Mouse (Mus musculus) MEL (cell line): ENCODE data around the gene Hist2h2ac. TPM values are rescaled to one million over a fixed set of nuclear protein-coding genes. Genes with fewer than 3 reads are reported as not detected.

Source experiments
- DNase-seq: peaks from one replicate; pipeline ENCODE4 v3.0.0; 2011; ENCODE audit warnings: low read depth, low spot score
- H3K27ac ChIP-seq: 2 replicates; pipeline ENCODE4 v1.5.1; 2012; ENCODE audit warnings: low read depth, mild to moderate bottlenecking, control low read depth, low read length, moderate library complexity; ENCODE audit not compliant: control insufficient read depth
- H3K27me3 ChIP-seq, 2 experiments: fragments of 150-350 bp in 1 of 2; sonication (generic) in 1 of 2; 2 replicates each; pipeline ENCODE4 v1.6.1; 2012; ENCODE audit warnings: low read length in 2 of 2, mild to moderate bottlenecking in 2 of 2, improper control_type of control experiment in 1 of 2, moderate library complexity in 1 of 2; ENCODE audit not compliant: insufficient read depth in 2 of 2, control insufficient read depth in 1 of 2
- H3K36me3 ChIP-seq, 2 experiments: 2 replicates each; pipeline ENCODE4 v1.6.1; 2012 to 2014; ENCODE audit warnings: low read length in 2 of 2, improper control_type of control experiment in 1 of 2, inconsistent platforms in 1 of 2, mild to moderate bottlenecking in 1 of 2; ENCODE audit not compliant: insufficient read depth in 2 of 2, control insufficient read depth in 1 of 2
- H3K4me1 ChIP-seq, 2 experiments: fragments of 150-350 bp in 1 of 2; sonication (generic) in 1 of 2; 2 replicates each; pipeline ENCODE4 v1.6.1; 2012; ENCODE audit warnings: low read length in 2 of 2, improper control_type of control experiment in 1 of 2, mild to moderate bottlenecking in 1 of 2; ENCODE audit not compliant: insufficient read depth in 2 of 2, control insufficient read depth in 1 of 2
- H3K4me3 ChIP-seq, 2 experiments: fragments of 150-350 bp in 1 of 2; sonication (generic) in 1 of 2; 2 replicates each; pipeline ENCODE4 v1.5.1; 2012; ENCODE audit warnings: low read depth in 2 of 2, low read length in 2 of 2, mild to moderate bottlenecking in 2 of 2, moderate library complexity in 2 of 2, control low read depth in 1 of 2, improper control_type of control experiment in 1 of 2; ENCODE audit not compliant: control insufficient read depth in 1 of 2, insufficient read depth in 1 of 2
- H3K79me2 ChIP-seq: 2 replicates; pipeline ENCODE4 v1.6.1; 2012; ENCODE audit warnings: mild to moderate bottlenecking, low read length, moderate library complexity; ENCODE audit not compliant: control insufficient read depth, poor library complexity, insufficient read depth
- H3K9ac ChIP-seq: 2 replicates; pipeline ENCODE4 v1.6.1; 2012; ENCODE audit warnings: low read depth, mild to moderate bottlenecking, control low read depth, low read length, moderate library complexity; ENCODE audit not compliant: control insufficient read depth, poor library complexity, severe bottlenecking
- H3K9me3 ChIP-seq: fragments of 150-350 bp; sonication (generic); replicated peaks from 2 replicates; pipeline ENCODE4 v1.6.1; 2012; ENCODE audit warnings: mild to moderate bottlenecking, low read length, improper control_type of control experiment, moderate library complexity; ENCODE audit not compliant: insufficient read depth
- CHD1 ChIP-seq: IDR thresholded peaks from 2 replicates; pipeline ENCODE4 v1.6.1; 2012; ENCODE audit warnings: low read depth, mild to moderate bottlenecking, inconsistent platforms, low read length, improper control_type of control experiment
- CHD2 ChIP-seq: IDR thresholded peaks from 2 replicates; pipeline ENCODE4 v1.6.1; 2011; ENCODE audit warnings: low read length, improper control_type of control experiment
- E2F4 ChIP-seq: IDR thresholded peaks from 2 replicates; pipeline ENCODE4 v1.6.1; 2011; ENCODE audit warnings: low read depth, low read length, improper control_type of control experiment, borderline replicate concordance
- ELF1 ChIP-seq: IDR thresholded peaks from 2 replicates; pipeline ENCODE4 v1.6.1; 2014; ENCODE audit warnings: low read depth, mild to moderate bottlenecking, inconsistent platforms, low read length, improper control_type of control experiment, moderate library complexity
- EP300 ChIP-seq, 2 experiments: IDR thresholded peaks; 2 replicates each; pipeline ENCODE4 v1.6.1; 2011; ENCODE audit warnings: improper control_type of control experiment in 2 of 2, low read length in 2 of 2, low read depth in 1 of 2, mild to moderate bottlenecking in 1 of 2
- ETS1 ChIP-seq: IDR thresholded peaks from 2 replicates; pipeline ENCODE4 v1.6.1; 2012; ENCODE audit warnings: low read depth, mild to moderate bottlenecking, inconsistent platforms, low read length, improper control_type of control experiment, moderate library complexity
- GABPA ChIP-seq: IDR thresholded peaks from 2 replicates; pipeline ENCODE4 v1.6.1; 2012; ENCODE audit warnings: low read depth, mild to moderate bottlenecking, inconsistent platforms, low read length, improper control_type of control experiment, moderate library complexity
- GATA1 ChIP-seq: IDR thresholded peaks from 2 replicates; pipeline ENCODE4 v1.6.1; 2011; ENCODE audit warnings: low read depth, low read length, improper control_type of control experiment
- HCFC1 ChIP-seq: IDR thresholded peaks from 2 replicates; pipeline ENCODE4 v1.6.1; 2012; ENCODE audit warnings: low read depth, mild to moderate bottlenecking, inconsistent platforms, low read length, improper control_type of control experiment, moderate library complexity
- JUND ChIP-seq: IDR thresholded peaks from 2 replicates; pipeline ENCODE4 v1.6.1; 2011; ENCODE audit warnings: low read depth, mild to moderate bottlenecking, improper control_type of control experiment, low read length
- KAT2A ChIP-seq: conservative IDR thresholded peaks from 2 replicates; pipeline ENCODE4 v1.6.1; 2012; ENCODE audit warnings: low read depth, low read length, improper control_type of control experiment, inconsistent platforms
- MAX ChIP-seq: IDR thresholded peaks from 2 replicates; pipeline ENCODE4 v1.6.1; 2011; ENCODE audit warnings: low read length, improper control_type of control experiment
- MAZ ChIP-seq: IDR thresholded peaks from 2 replicates; pipeline ENCODE4 v1.6.1; 2012; ENCODE audit warnings: low read depth, mild to moderate bottlenecking, inconsistent platforms, low read length, improper control_type of control experiment
- MEF2A ChIP-seq: IDR thresholded peaks from 2 replicates; pipeline ENCODE4 v1.6.1; 2014; ENCODE audit warnings: low read depth, mild to moderate bottlenecking, inconsistent platforms, low read length, improper control_type of control experiment; ENCODE audit not compliant: poor library complexity, insufficient replicate concordance, severe bottlenecking; ENCODE audit errors: extremely low read depth
- MYB ChIP-seq: IDR thresholded peaks from 2 replicates; pipeline ENCODE4 v1.6.1; 2011; ENCODE audit warnings: mild to moderate bottlenecking, low read depth, low read length, improper control_type of control experiment
- NELFE ChIP-seq: IDR thresholded peaks from 2 replicates; pipeline ENCODE4 v1.6.1; 2011; ENCODE audit warnings: low read depth, low read length, improper control_type of control experiment
- NRF1 ChIP-seq: IDR thresholded peaks from 2 replicates; pipeline ENCODE4 v1.6.1; 2014; ENCODE audit warnings: low read depth, mild to moderate bottlenecking, inconsistent platforms, low read length, improper control_type of control experiment, moderate library complexity; ENCODE audit not compliant: poor library complexity, insufficient read depth, severe bottlenecking
- POLR2AphosphoS5 ChIP-seq: IDR thresholded peaks from 2 replicates; pipeline ENCODE4 v1.6.1; 2012; ENCODE audit warnings: low read depth, borderline replicate concordance, mild to moderate bottlenecking, inconsistent platforms, low read length, moderate library complexity, mixed read lengths
- RAD21 ChIP-seq: IDR thresholded peaks from 2 replicates; pipeline ENCODE4 v1.6.1; 2011; ENCODE audit warnings: mild to moderate bottlenecking, low read depth, low read length, improper control_type of control experiment
- SIN3A ChIP-seq: IDR thresholded peaks from 2 replicates; pipeline ENCODE4 v1.6.1; 2012; ENCODE audit warnings: low read length, improper control_type of control experiment, inconsistent platforms
- TBP ChIP-seq: IDR thresholded peaks from 2 replicates; pipeline ENCODE4 v1.8.0; 2011; ENCODE audit warnings: low read depth, low read length, improper control_type of control experiment
- USF1 ChIP-seq: IDR thresholded peaks from 2 replicates; pipeline ENCODE4 v1.6.1; 2014; ENCODE audit warnings: low read depth, mild to moderate bottlenecking, inconsistent platforms, low read length, improper control_type of control experiment, moderate library complexity
- USF2 ChIP-seq, 2 experiments: IDR thresholded peaks; 2 replicates each; pipeline ENCODE4 v1.6.1; 2011 to 2012; ENCODE audit warnings: improper control_type of control experiment in 2 of 2, low read length in 2 of 2, borderline replicate concordance in 1 of 2, inconsistent platforms in 1 of 2, low read depth in 1 of 2, mild to moderate bottlenecking in 1 of 2; ENCODE audit not compliant: insufficient read depth in 1 of 2
- ZC3H11A ChIP-seq: IDR thresholded peaks from 2 replicates; pipeline ENCODE4 v1.6.1; 2012; ENCODE audit warnings: low read depth, mild to moderate bottlenecking, inconsistent platforms, low read length, improper control_type of control experiment
- ZKSCAN1 ChIP-seq: IDR thresholded peaks from 2 replicates; pipeline ENCODE4 v1.6.1; 2012; ENCODE audit warnings: low read depth, mild to moderate bottlenecking, inconsistent platforms, low read length, improper control_type of control experiment, moderate library complexity
- ZMIZ1 ChIP-seq: IDR thresholded peaks from 2 replicates; pipeline ENCODE4 v1.6.1; 2012; ENCODE audit warnings: low read depth, mild to moderate bottlenecking, inconsistent platforms, low read length, improper control_type of control experiment, moderate library complexity
- ZNF384 ChIP-seq: IDR thresholded peaks from 2 replicates; pipeline ENCODE4 v1.6.1; 2012; ENCODE audit warnings: low read depth, mild to moderate bottlenecking, inconsistent platforms, low read length, improper control_type of control experiment
- polyA plus RNA-seq, 2 experiments: library from polyadenylated mRNA; stranded (reverse) in 1 of 2; unstranded in 1 of 2; fragments of >175 nt in 1 of 2; fragments of >200 nt in 1 of 2; gene quantifications; 2 replicates each; pipeline versions ENCODE4 v1.2.1 to v1.2.4; 2012; ENCODE audit warnings: low replicate concordance in 2 of 2, low read depth in 1 of 2; ENCODE audit not compliant: insufficient read length in 2 of 2, insufficient read depth in 1 of 2, missing spikeins in 1 of 2
- total RNA-seq: library from RNA; depleted of rRNA; stranded (reverse); fragments of 300-350 nt; gene quantifications from 2 replicates; pipeline ENCODE4 v1.2.3, GENCODE M21; 2012

The Hist2h2ac gene
- total and polyA plus RNA-seq, 3 experiments, result 4.8 to 2,824 TPM; not detected in 1

DNA sequence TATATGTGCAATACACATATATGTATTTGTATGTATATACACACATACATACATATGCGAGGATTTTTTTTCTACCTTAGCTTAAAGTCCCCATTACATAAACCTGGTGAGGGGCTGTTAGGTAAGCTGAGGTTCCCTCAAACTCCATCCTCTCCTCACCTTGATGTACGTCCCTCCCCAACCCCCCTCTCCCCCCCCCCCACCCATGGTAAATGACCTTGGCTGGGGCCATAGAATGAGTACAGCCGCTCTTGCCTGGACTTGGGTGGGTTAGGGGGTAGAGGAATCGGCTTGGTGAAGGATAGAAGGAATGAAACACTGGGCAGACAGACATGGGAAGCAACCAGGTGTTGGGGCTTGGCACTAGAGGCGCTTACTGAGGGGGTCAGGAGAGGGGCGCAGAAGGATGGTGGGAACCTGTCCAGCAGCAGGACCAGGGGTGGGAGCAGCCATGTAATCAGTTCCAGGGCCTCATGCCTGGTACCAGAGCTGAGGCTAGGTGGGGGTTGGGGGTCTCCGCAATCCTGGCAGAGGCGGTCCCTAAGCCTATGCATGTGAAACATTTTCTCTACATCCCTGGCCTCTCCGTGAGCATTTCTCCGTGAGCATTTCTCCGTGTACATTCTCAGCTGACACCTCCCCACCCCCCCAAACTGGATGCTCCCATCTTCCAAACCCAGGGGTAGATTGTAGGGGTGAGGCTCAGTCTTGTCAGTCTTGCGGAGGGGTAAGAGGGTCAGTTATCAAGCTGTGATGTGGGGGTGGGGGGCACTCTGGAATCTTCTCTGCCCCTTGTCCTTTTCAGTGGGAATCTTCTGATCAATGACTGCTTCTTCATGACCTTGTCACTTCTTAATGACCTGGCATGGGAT is 38.9 kb downstream of the Hist2h2ac start:
- Histone ChIP-seq H3K79me2 (no peaks in the 10 kb centered on the region), H3K4me3 (peak overlapping the region in 1 of 2 experiments; percentile 75; a peak in 2 of 4 replicates), H3K4me1 (peaks cover 2 to 4% of the 10 kb centered on the region in 2 experiments), H3K27me3 (no peaks in the 10 kb centered on the region), H3K9ac (no peak overlapping the region), H3K27ac (no peak overlapping the region), H3K36me3 (peaks cover 0 to 7% of the 10 kb centered on the region in 2 experiments; a peak in 2 of 4 replicates), H3K9me3 (no peaks in the 10 kb centered on the region)
- DNase-seq, result no peak
- no peak for TF ChIP-seq MYB
- TF ChIP-seq MAZ, result no peak
- no peak for TF ChIP-seq ZC3H11A
- TF ChIP-seq POLR2AphosphoS5, result no peak
- TF ChIP-seq ZKSCAN1, result no peak
- no peak for TF ChIP-seq ELF1
- no peak for TF ChIP-seq GABPA
- TF ChIP-seq USF1, result no peak
- no peak for TF ChIP-seq USF2 (IDR thresholded peaks at IDR 0.05; ENCODE audit: borderline replicate concordance in 1 of 2, insufficient read depth in 1 of 2, low read depth in 1 of 2, low read length in 2 of 2)
- TF ChIP-seq ZMIZ1, result no peak
- TF ChIP-seq MEF2A, result no peak

DNA sequence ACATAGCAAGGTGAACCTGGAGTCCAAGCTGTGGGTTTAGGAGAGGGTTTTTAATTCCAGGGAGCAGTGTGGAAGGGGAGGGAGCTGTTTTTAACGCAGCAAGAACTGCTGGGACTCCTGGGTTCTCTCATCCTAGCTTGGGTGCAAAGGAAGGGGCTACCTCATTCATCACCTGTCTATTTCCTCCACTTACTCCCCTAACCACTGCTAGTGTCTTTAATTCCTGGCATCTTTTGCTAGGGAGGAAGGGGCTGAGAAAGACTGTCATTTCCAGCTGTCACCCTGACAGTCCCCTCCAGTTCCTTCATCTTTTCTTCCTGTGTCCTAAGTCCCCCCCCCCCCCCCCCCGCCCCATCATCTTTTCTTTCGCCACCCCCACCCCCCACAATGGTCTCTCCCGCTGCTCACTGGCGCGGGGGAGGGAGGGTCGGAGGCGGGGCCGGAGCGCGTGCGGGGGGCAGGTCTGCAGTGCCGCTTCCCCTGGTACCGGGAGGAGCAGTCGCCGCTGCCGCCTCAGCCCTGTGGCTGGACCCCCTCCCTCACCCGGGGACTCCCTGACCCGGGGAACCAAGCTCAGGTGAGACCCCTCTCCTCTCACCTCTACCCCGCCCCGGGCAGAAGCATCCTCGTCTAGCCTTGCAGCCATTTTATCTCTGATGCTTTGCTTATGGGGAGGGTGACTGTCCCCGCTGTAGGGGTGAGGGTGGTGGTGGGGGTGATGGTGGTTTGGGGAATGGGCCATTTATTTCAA is 39.8 kb downstream of the Hist2h2ac start, which contains the start of gene Sv2a:
Gene Sv2a (plus strand): TSS at position 425 of the 751 bp plus-strand sequence.
- DNase-seq, result peak; percentile 76
- Histone ChIP-seq H3K4me1 (peaks cover 2 to 4% of the 10 kb centered on the region in 2 experiments), H3K4me3 (peak within 1 kb of the TSS; percentile 68 to 75), H3K9ac (peak within 1 kb of the TSS; percentile 66), H3K27me3 (no peaks in the 10 kb centered on the region), H3K27ac (no peak within 1 kb of the TSS), H3K9me3 (no peaks in the 10 kb centered on the region), H3K79me2 (peaks cover 3% of the 10 kb centered on the region; the same call in 1 of the 2 replicates), H3K36me3 (peaks cover 6 to 11% of the 10 kb centered on the region in 2 experiments)
- TF ChIP-seq MAZ (peak; percentile 75; the same call in 1 of the 2 replicates), GABPA (no peak), E2F4 (no peak), ZC3H11A (no peak), HCFC1 (no peak; the same call in 1 of the 2 replicates), ZKSCAN1 (no peak), NRF1 (0 out of 2 replicates have a peak, but pooled peaks have one; percentile 8), ETS1 (no peak), SIN3A (0 out of 2 replicates have a peak, but pooled peaks have one; percentile 30), GATA1 (no peak), ZMIZ1 (no peak), JUND (no peak), ZNF384 (no peak), CHD1 (no peak), EP300 (IDR thresholded peaks at IDR 0.05; ENCODE audit: low read depth in 1 of 2, low read length in 2 of 2) (no peak), RAD21 (no peak), NELFE (0 out of 2 replicates have a peak, but pooled peaks have one; percentile 20), MAX (no peak), KAT2A (no peak), CHD2 (no peak), USF2 (IDR thresholded peaks at IDR 0.05; ENCODE audit: borderline replicate concordance in 1 of 2, insufficient read depth in 1 of 2, low read depth in 1 of 2, low read length in 2 of 2) (no peak), TBP (no peak)
